In the genomic region with DNA sequence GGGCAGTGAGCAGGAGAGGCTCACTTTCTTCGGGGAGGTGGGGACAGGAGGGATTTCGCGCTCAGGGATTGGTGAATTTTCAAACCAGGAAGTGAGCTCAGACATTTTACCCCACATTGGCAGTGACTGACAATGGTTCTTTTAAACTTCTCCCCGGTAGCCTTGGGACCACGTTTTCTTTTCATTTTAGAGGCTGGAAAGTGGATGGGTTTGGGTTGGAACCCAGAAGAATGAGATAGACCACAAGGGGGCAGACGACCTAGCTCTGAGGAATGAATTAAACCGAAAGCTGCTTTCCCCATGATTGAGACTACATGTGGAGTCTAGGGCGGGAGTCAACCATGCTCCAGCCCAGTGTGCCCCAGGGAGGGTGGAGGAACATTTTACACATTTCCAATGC, we compare ENCODE assay signal across 12 mouse cellular contexts. TPM values are rescaled to one million over a fixed set of nuclear protein-coding genes. Genes with fewer than 3 reads are reported as not detected.
DNase-seq lines count a peak whose midpoint lies in the region; ATAC-seq and TF ChIP-seq lines count a peak whose summit lies in the region.
"Had no signal": no experiment of that assay in that cellular context is flagged by ENCODE, and none has a peak within 500 bp of the region (broad histone marks: within the 10 kb centered on the region; RNA-seq: fewer than 3 reads in every experiment).

No protein-coding gene starts in this region.

- peak; percentile 44 for TF ChIP-seq CTCF in liver, postnatal 0 days (IDR thresholded peaks at IDR 0.05; ENCODE audit: low read depth)

- H3K4me1 ChIP-seq in liver, embryonic 13.5 days (replicated peaks), result no peaks in the 10 kb centered on the region
- H3K4me1 ChIP-seq in liver, postnatal 0 days (ENCODE audit: insufficient read depth), result no peaks in the 10 kb centered on the region
- H3K4me1 ChIP-seq in kidney, embryonic 14.5 days (ENCODE audit: control insufficient read depth, insufficient read depth, low read length), result no peaks in the 10 kb centered on the region
- H3K4me1 ChIP-seq: hindbrain, embryonic 12.5 days; lung, embryonic 15.5 days had no signal

- no peak overlapping the region for H3K4me3 ChIP-seq in liver, embryonic 13.5 days (replicated peaks)
- H3K4me3 ChIP-seq in liver, postnatal 0 days (ENCODE audit: low read depth, low read length), result no peak overlapping the region
- no peak overlapping the region for H3K4me3 ChIP-seq in kidney, embryonic 14.5 days (ENCODE audit: low read length)
- H3K4me3 ChIP-seq: embryonic facial prominence, embryonic 10.5 days; hindbrain, embryonic 12.5 days; lung, embryonic 15.5 days; neural tube, embryonic 13.5 days had no signal

- peak; percentile 12 for DNase-seq in liver, embryonic 13.5 days
- no peak for DNase-seq in liver
- DNase-seq in MEL-GATA-1-ER (ENCODE audit: extremely low read depth, low read depth), result peak; percentile 79
- no peak for DNase-seq in liver, postnatal 0 days
- DNase-seq in gastrocnemius, postnatal 14 days, result no peak
- no peak for DNase-seq in heart, postnatal 36 days

- intact Hi-C loops in gastrocnemius, postnatal 14 days (cut with DNase I; ENCODE audit: low total_unique reads), result no loop called here
- intact Hi-C loops in heart, postnatal 36 days (cut with DNase I), result no loop called here

- H3K9me3 ChIP-seq in liver, embryonic 13.5 days (replicated peaks), result no peaks in the 10 kb centered on the region
- H3K9me3 ChIP-seq in liver, postnatal 0 days (ENCODE audit: low read length), result no peaks in the 10 kb centered on the region
- no peaks in the 10 kb centered on the region for H3K9me3 ChIP-seq in kidney, embryonic 14.5 days (ENCODE audit: control insufficient read depth, low read length)
- H3K9me3 ChIP-seq: embryonic facial prominence, embryonic 10.5 days; hindbrain, embryonic 12.5 days; lung, embryonic 15.5 days; neural tube, embryonic 13.5 days had no signal

- ATAC-seq in liver, embryonic 13.5 days (ENCODE audit: low read depth), result no peak
- ATAC-seq in CD4-positive, CD25-positive, alpha-beta regulatory T cell, adult 4 months, result peak; percentile 47
- no peak for ATAC-seq in liver, postnatal 0 days
- ATAC-seq in kidney, embryonic 14.5 days (ENCODE audit: low FRiP score, low TSS enrichment), result no peak

- no peak overlapping the region for H3K27ac ChIP-seq in liver, embryonic 13.5 days
- H3K27ac ChIP-seq in liver, postnatal 0 days (ENCODE audit: low read depth), result no peak overlapping the region
- H3K27ac ChIP-seq in kidney, embryonic 14.5 days (ENCODE audit: low read depth, low read length), result no peak overlapping the region
- H3K27ac ChIP-seq: embryonic facial prominence, embryonic 10.5 days; hindbrain, embryonic 12.5 days; lung, embryonic 15.5 days; neural tube, embryonic 13.5 days had no signal

- H3K27me3 ChIP-seq in liver, embryonic 13.5 days, result no peaks in the 10 kb centered on the region
- H3K27me3 ChIP-seq in liver, postnatal 0 days (ENCODE audit: insufficient read depth, low read length), result no peaks in the 10 kb centered on the region
- no peaks in the 10 kb centered on the region for H3K27me3 ChIP-seq in kidney, embryonic 14.5 days (ENCODE audit: control insufficient read depth, insufficient read depth, low read length)
- H3K27me3 ChIP-seq: hindbrain, embryonic 12.5 days; lung, embryonic 15.5 days; neural tube, embryonic 13.5 days had no signal

- H3K36me3 ChIP-seq in liver, embryonic 13.5 days, result no peaks in the 10 kb centered on the region
- H3K36me3 ChIP-seq in liver, postnatal 0 days (replicated peaks; ENCODE audit: insufficient read depth, low read length), result no peaks in the 10 kb centered on the region; the same call in 1 of the 2 replicates
- H3K36me3 ChIP-seq in kidney, embryonic 14.5 days (ENCODE audit: control insufficient read depth, insufficient read depth, low read length), result no peaks in the 10 kb centered on the region
- H3K36me3 ChIP-seq: embryonic facial prominence, embryonic 10.5 days; hindbrain, embryonic 12.5 days; lung, embryonic 15.5 days; neural tube, embryonic 13.5 days had no signal

- no peak overlapping the region for H3K4me2 ChIP-seq in liver, embryonic 13.5 days
- H3K4me2 ChIP-seq in liver, postnatal 0 days (ENCODE audit: low read depth, low read length), result no peak overlapping the region
- H3K4me2 ChIP-seq in kidney, embryonic 14.5 days (replicated peaks; ENCODE audit: low read depth, low read length), result no peak overlapping the region
- H3K4me2 ChIP-seq: hindbrain, embryonic 12.5 days; lung, embryonic 15.5 days; neural tube, embryonic 13.5 days had no signal

- 68% methylated on average over 8 of the region's 8 CpGs for WGBS in liver, embryonic 13.5 days (ENCODE audit: insufficient replicate concordance)
- 76% methylated on average over 8 of the region's 8 CpGs for WGBS in liver, postnatal 0 days (ENCODE audit: insufficient replicate concordance)
- 86% methylated on average over 8 of the region's 8 CpGs for WGBS in kidney, embryonic 14.5 days

- H3K9ac ChIP-seq in liver, embryonic 13.5 days, result no peak overlapping the region
- no peak overlapping the region for H3K9ac ChIP-seq in liver, postnatal 0 days (replicated peaks)
- no peak overlapping the region for H3K9ac ChIP-seq in kidney, embryonic 14.5 days (ENCODE audit: low read depth, low read length)
- H3K9ac ChIP-seq: hindbrain, embryonic 12.5 days; lung, embryonic 15.5 days; neural tube, embryonic 13.5 days had no signal

- TF ChIP-seq EP300 in liver, postnatal 0 days (IDR thresholded peaks at IDR 0.05; ENCODE audit: low read depth), result no peak

RNA-seq across cellular contexts. Expression of a gene that starts 8.0 kb away (rescaled TPM):
- 3.8 and 4.5 TPM in 2 replicates for polyA plus RNA-seq in liver, embryonic 13.5 days (2015; fragmentation: Nextera tagmentation; extraction: Ambion mirVana)
- 10 to 100 TPM in 1 of 2 experiments, 1 to 10 TPM in 1; 8.6 to 16.3 TPM for polyA plus RNA-seq in CD4-positive, CD25-positive, alpha-beta regulatory T cell, adult 4 months (2017; shearing (Covaris generic))
- polyA plus RNA-seq in liver, postnatal 0 days (2015; fragmentation: Nextera tagmentation; extraction: Ambion mirVana), result 1.5 and 1.8 TPM in 2 replicates
- total RNA-seq in gastrocnemius, postnatal 14 days (2021), result 1 to 10 TPM; 8.0 to 8.1 TPM
- total RNA-seq in heart, postnatal 36 days (2021), result 10 to 100 TPM; 10.7 to 11.2 TPM
- polyA plus RNA-seq in kidney, embryonic 14.5 days (2014; fragmentation: Nextera tagmentation; extraction: Ambion mirVana), result 8.5 and 14.5 TPM in 2 replicates

Comparison
In these comparisons a context has a peak if more than half of its experiments do, and no peak if none do; other contexts are left out.
1. DNase-seq: peak in liver, embryonic 13.5 days (single experiment) and MEL-GATA-1-ER (single experiment); none in liver (single experiment), liver, postnatal 0 days (single experiment), gastrocnemius, postnatal 14 days (single experiment) and heart, postnatal 36 days (0 of 2).